Mouse (Mus musculus): ENCODE results near the gene Sap30l. TPM values are rescaled to one million over a fixed set of nuclear protein-coding genes. Genes with fewer than 3 reads are reported as not detected.

Gene Sap30l
- total RNA-seq, 2 experiments from 2014 or later: 5.9 to 11.7 TPM

DNA sequence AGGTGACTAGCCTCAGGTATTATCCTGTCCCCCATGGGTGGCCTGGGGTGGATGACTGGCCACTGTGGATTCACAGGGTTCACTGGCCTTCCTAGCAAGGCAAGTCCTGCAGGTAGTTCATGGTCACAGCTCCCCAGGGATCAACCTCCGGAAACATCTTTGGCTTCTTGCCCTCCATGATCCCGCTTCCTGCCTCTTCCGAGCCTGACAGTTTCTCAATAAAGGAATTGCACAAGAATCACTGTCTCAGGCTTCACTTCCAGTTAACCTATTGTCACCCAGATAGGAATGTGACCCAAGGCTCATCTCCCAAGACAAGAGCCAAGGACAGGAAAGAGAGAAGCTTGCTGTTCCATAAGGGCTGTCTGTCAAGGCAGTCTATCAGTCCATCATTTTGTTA is 49.5 kb downstream of the Sap30l start:
- no peak for ATAC-seq (replicated peaks; ENCODE audit: low FRiP score, poor library complexity, severe bottlenecking)

DNA sequence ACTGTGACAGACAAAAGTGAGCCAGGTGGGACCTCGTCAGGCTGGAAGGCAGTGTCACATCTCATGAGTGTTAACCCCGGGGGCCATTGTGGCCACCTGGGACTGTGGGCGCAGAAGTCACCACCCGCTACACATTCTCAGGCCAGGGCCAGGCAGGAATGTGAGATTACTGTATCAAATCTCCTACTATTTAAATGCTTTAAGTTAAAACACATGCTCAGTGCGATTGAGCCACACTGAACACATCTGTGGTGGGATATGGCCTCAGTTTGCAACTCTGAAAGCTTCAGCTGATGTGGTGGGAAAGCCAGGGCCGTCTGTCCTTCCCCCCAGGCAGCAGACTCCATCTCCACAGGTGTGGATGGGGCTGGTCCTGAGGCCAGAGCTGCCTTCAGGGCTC is 52.1 kb downstream of the Sap30l start:
- ATAC-seq (replicated peaks; ENCODE audit: low FRiP score, poor library complexity, severe bottlenecking): no peak

DNA sequence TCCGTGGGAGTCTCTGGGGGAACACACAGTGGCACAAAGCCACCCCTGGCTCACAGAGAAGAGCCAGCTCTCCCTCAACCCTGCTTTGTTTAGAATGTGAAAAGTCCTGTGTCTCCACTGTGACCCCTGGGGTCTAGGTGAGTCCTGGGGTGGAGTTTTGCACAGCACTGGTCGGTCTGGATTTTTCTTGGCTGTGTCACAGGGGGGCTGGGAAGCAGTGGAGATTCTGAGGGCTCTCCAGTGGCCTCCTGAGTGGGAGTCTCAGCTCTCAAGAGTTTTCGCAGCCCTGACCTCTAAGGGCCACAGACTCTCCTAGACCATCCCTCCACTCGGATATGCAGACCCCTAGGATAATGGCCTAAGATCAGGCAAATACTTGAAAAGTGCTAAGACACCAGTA is 56.3 kb downstream of the Sap30l start:
- ATAC-seq (replicated peaks; ENCODE audit: low FRiP score, poor library complexity, severe bottlenecking): no peak

Other genes with a start within 250 kb of the Sap30l start
- 50.5 and 56.6 TPM in 2 replicates for gene Galnt10, start 156.2 kb upstream of the Sap30l start, total RNA-seq (2015; ENCODE audit: low replicate concordance)
- gene Galnt10, start 156.2 kb upstream of the Sap30l start, total RNA-seq (2017; ENCODE audit: low replicate concordance): 81.6 and 90.9 TPM in 2 replicates
- not detected in 2 replicates for gene Hand1, start 31.2 kb downstream of the Sap30l start, total RNA-seq (2015; ENCODE audit: low replicate concordance)
- not detected in 2 replicates for gene Hand1, start 31.2 kb downstream of the Sap30l start, total RNA-seq (2017; ENCODE audit: low replicate concordance)
- 32.4 and 35.6 TPM in 2 replicates for gene Larp1, start 207.4 kb downstream of the Sap30l start, total RNA-seq (2015; ENCODE audit: low replicate concordance)
- gene Larp1, start 207.4 kb downstream of the Sap30l start, total RNA-seq (2017; ENCODE audit: low replicate concordance): 25.1 and 33.9 TPM in 2 replicates

Data from erythroid progenitor cell, adult 5-6 weeks (primary cell).